Mouse (Mus musculus) small intestine, adult 2 months (tissue): ENCODE results near the gene Gm379.

Experiments
- CTCF ChIP-seq: fragments of 200-500 bp; IDR thresholded peaks from 2 replicates; pipeline ENCODE4 v1.5.1; 2012; ENCODE audit warnings: low read depth, mild to moderate bottlenecking, control low read depth, inconsistent platforms, low read length, moderate library complexity, mixed read lengths; ENCODE audit not compliant: insufficient replicate concordance, insufficient read length; ENCODE audit errors: extremely low read depth
- POLR2A ChIP-seq: fragments of 200-500 bp; IDR thresholded peaks from 2 replicates; pipeline ENCODE4 v1.6.1; 2012; ENCODE audit warnings: low read depth, mild to moderate bottlenecking, control low read depth, inconsistent platforms, low read length, moderate library complexity

- TF ChIP-seq CTCF (no peak), POLR2A (no peak)
Measured at GRCm38 (mm10) chrX:108621991-108622390, 42.7 kb downstream of the Gm379 start.
